19 mouse cellular contexts compared by ENCODE assay signal in genomic region chr2:69210773-69211172, GRCm38 (mm10). TPM values are rescaled to one million over a fixed set of nuclear protein-coding genes. Genes with fewer than 3 reads are reported as not detected.
"Had no signal": no experiment of that assay in that cellular context is flagged by ENCODE, and none has a peak within 500 bp of the region (broad histone marks: within the 10 kb centered on the region; RNA-seq: fewer than 3 reads in every experiment).

G6pc2 (plus strand) TSS chr2:69211073.

- H3K27me3 ChIP-seq: lung, embryonic 15.5 days; midbrain, embryonic 13.5 days; midbrain, embryonic 15.5 days; neural tube, embryonic 12.5 days; stomach, embryonic 15.5 days had no signal

- H3K4me3 ChIP-seq: lung, embryonic 15.5 days; megakaryocyte, embryonic 14.5 days; midbrain, embryonic 13.5 days; midbrain, embryonic 15.5 days; neural tube, embryonic 12.5 days; stomach, embryonic 15.5 days had no signal

- H3K9ac ChIP-seq: lung, embryonic 15.5 days; midbrain, embryonic 13.5 days; midbrain, embryonic 15.5 days; neural tube, embryonic 12.5 days; stomach, embryonic 15.5 days had no signal

- H3K4me2 ChIP-seq: lung, embryonic 15.5 days; midbrain, embryonic 11.5 days; midbrain, embryonic 13.5 days; midbrain, embryonic 15.5 days; neural tube, embryonic 12.5 days; stomach, embryonic 15.5 days had no signal

- H3K4me1 ChIP-seq: lung, embryonic 15.5 days; midbrain, embryonic 15.5 days; neural tube, embryonic 12.5 days; stomach, embryonic 15.5 days had no signal

- H3K27ac ChIP-seq: lung, embryonic 15.5 days; macrophage; midbrain, embryonic 13.5 days; midbrain, embryonic 15.5 days; neural tube, embryonic 12.5 days; stomach, embryonic 15.5 days; stomach, postnatal 0 days had no signal

- H3K9me3 ChIP-seq: lung, embryonic 15.5 days; megakaryocyte, embryonic 14.5 days; midbrain, embryonic 13.5 days; midbrain, embryonic 15.5 days; neural tube, embryonic 12.5 days; stomach, embryonic 15.5 days had no signal

- H3K36me3 ChIP-seq: lung, embryonic 15.5 days; midbrain, embryonic 13.5 days; midbrain, embryonic 15.5 days; neural tube, embryonic 12.5 days; stomach, embryonic 15.5 days had no signal

- DNase-seq: lung, adult 2 months; lung, postnatal 14 days; lung, postnatal 36 days; right cerebral cortex, postnatal 14 days; thymus, adult 2 months; thymus, postnatal 25 days; thymus, postnatal 4 days had no signal

- ATAC-seq: lung, postnatal 0 days; midbrain, embryonic 13.5 days; midbrain, embryonic 15.5 days had no signal

RNA-seq across cellular contexts. Expression of gene G6pc2, which starts in this region (rescaled TPM):
- polyA plus RNA-seq: lung, adult 2 months; lung, embryonic 15.5 days; lung, postnatal 0 days; macrophage; midbrain, embryonic 11.5 days; midbrain, embryonic 13.5 days; midbrain, embryonic 15.5 days; spleen, adult 2 months; stomach, postnatal 0 days; thymus, adult 2 months; urinary bladder, adult 2 months had no signal
